Mouse (Mus musculus) ES-Bruce4 (cell line): ENCODE data around the gene Slc4a8. TPM values are rescaled to one million over a fixed set of nuclear protein-coding genes. Genes with fewer than 3 reads are reported as not detected.
"Not testable (repeated sequence)": the region's sequence is repeated elsewhere in the genome, so short reads cannot be mapped to it uniquely, and the experiment has no call there.

Experiments used
- H3K27ac ChIP-seq: 2 replicates; pipeline ENCODE4 v1.5.1; 2012; ENCODE audit warnings: low read length, inconsistent platforms; ENCODE audit not compliant: insufficient read depth
- H3K27me3 ChIP-seq: 2 replicates; pipeline ENCODE4 v1.6.1; 2012; ENCODE audit warnings: mild to moderate bottlenecking, low read length, inconsistent platforms; ENCODE audit not compliant: control insufficient read depth, poor library complexity, insufficient read depth, severe bottlenecking
- H3K36me3 ChIP-seq: 2 replicates; pipeline ENCODE4 v1.6.1; 2012; ENCODE audit warnings: inconsistent platforms, mild to moderate bottlenecking, low read length, moderate library complexity; ENCODE audit not compliant: control insufficient read depth, poor library complexity, insufficient read depth, severe bottlenecking
- H3K4me1 ChIP-seq: one replicate; pipeline ENCODE4 v1.8.1; 2011; ENCODE audit warnings: low read length; ENCODE audit not compliant: control insufficient read depth, insufficient read depth
- H3K4me3 ChIP-seq: 2 replicates; pipeline ENCODE4 v1.5.1; 2011; ENCODE audit warnings: low read depth, mild to moderate bottlenecking, low read length
- H3K9ac ChIP-seq: 2 replicates; pipeline ENCODE4 v1.6.1; 2012; ENCODE audit warnings: low read depth, mild to moderate bottlenecking, inconsistent platforms; ENCODE audit not compliant: poor library complexity, severe bottlenecking
- H3K9me3 ChIP-seq: replicated peaks from 2 replicates; pipeline ENCODE4 v1.6.1; 2012; ENCODE audit warnings: mild to moderate bottlenecking, low read length, inconsistent platforms; ENCODE audit not compliant: control insufficient read depth, poor library complexity, insufficient read depth, severe bottlenecking
- CTCF ChIP-seq: IDR thresholded peaks from one replicate; pipeline ENCODE4 v1.8.1; 2011; ENCODE audit warnings: low read depth, low read length
- EP300 ChIP-seq: IDR thresholded peaks from 2 replicates; pipeline ENCODE4 v1.6.1; 2011; ENCODE audit warnings: low read depth, low read length; ENCODE audit not compliant: insufficient read depth
- POLR2A ChIP-seq: IDR thresholded peaks from one replicate; pipeline ENCODE4 v1.8.1; 2011; ENCODE audit warnings: low read length; ENCODE audit not compliant: insufficient read depth
- polyA plus RNA-seq: library from polyadenylated mRNA; stranded (reverse); fragments of >200 nt; gene quantifications from 2 replicates; pipeline ENCODE4 v1.2.4, GENCODE M21; 2011; ENCODE audit warnings: low read depth; ENCODE audit not compliant: missing spikeins, insufficient read depth, insufficient read length

The Slc4a8 gene
- polyA plus RNA-seq, 1 experiment, result 15.6 TPM

- H3K27me3 ChIP-seq, result no peaks in the 10 kb centered on the region
- H3K9me3 ChIP-seq, result no peaks in the 10 kb centered on the region
- no peaks in the 10 kb centered on the region for H3K36me3 ChIP-seq
Measured at GRCm38 (mm10) chr15:100810243-100810642, 48.7 kb downstream of the Slc4a8 start.

GRCm38 (mm10) chr15:100813501-100813900 is 52.0 kb downstream of the Slc4a8 start:
- no peak overlapping the region for H3K27ac ChIP-seq
- no peaks in the 10 kb centered on the region for H3K4me1 ChIP-seq
- TF ChIP-seq CTCF (no peak), POLR2A (no peak), EP300 (no peak)
- H3K27me3 ChIP-seq, result no peaks in the 10 kb centered on the region
- no peak overlapping the region for H3K4me3 ChIP-seq
- H3K9me3 ChIP-seq, result no peaks in the 10 kb centered on the region
- H3K9ac ChIP-seq, result no peak overlapping the region
- no peaks in the 10 kb centered on the region for H3K36me3 ChIP-seq

More at GRCm38 (mm10) chr15:100810243-100810642, 48.7 kb downstream of the Slc4a8 start:
- Histone ChIP-seq H3K4me3 (no peak overlapping the region), H3K4me1 (no peaks in the 10 kb centered on the region), H3K27ac (no peak overlapping the region), H3K9ac (no peak overlapping the region)
- TF ChIP-seq EP300 (no peak), CTCF (no peak), POLR2A (no peak)

GRCm38 (mm10) chr15:100814066-100814465 is 52.5 kb downstream of the Slc4a8 start:
- no peaks in the 10 kb centered on the region for H3K9me3 ChIP-seq
- no peaks in the 10 kb centered on the region for H3K36me3 ChIP-seq
- H3K27ac ChIP-seq, result no peak overlapping the region
- H3K4me1 ChIP-seq, result no peaks in the 10 kb centered on the region
- H3K9ac ChIP-seq, result no peak overlapping the region
- no peaks in the 10 kb centered on the region for H3K27me3 ChIP-seq
- TF ChIP-seq POLR2A (no peak), EP300 (no peak), CTCF (no peak)
- H3K4me3 ChIP-seq, result no peak overlapping the region

DNA sequence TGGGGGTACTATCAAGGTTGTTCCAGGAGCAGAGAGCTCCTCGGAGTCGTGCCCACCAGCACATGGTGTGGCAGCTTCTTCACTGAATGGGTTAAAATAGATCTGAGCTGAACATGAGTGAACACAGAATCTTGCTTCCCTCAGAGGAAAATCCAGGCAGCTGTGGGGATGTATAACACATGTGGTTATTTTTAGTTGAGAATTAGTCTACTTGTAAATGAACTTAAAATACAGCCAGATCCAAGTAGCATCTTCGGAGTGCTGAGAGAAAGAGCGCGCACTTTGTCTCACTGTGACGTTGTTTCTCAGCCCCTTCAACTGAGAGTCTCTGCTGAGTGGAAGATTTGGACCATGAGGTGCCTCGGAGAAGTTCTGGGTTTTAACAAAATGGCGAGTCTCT is 53.8 kb downstream of the Slc4a8 start:
- Histone ChIP-seq H3K27me3 (no peaks in the 10 kb centered on the region), H3K4me3 (no peak overlapping the region), H3K9me3 (no peaks in the 10 kb centered on the region), H3K36me3 (no peaks in the 10 kb centered on the region), H3K27ac (no peak overlapping the region), H3K4me1 (no peaks in the 10 kb centered on the region), H3K9ac (no peak overlapping the region)
- no peak for TF ChIP-seq EP300
- no peak for TF ChIP-seq CTCF

- TF ChIP-seq POLR2A (no peak), CTCF (no peak), EP300 (no peak)
- Histone ChIP-seq H3K4me3 (no peak overlapping the region), H3K9ac (no peak overlapping the region), H3K36me3 (no peaks in the 10 kb centered on the region), H3K27ac (no peak overlapping the region), H3K27me3 (no peaks in the 10 kb centered on the region), H3K4me1 (no peaks in the 10 kb centered on the region), H3K9me3 (no peaks in the 10 kb centered on the region)
Measured at GRCm38 (mm10) chr15:100818860-100819259, 57.3 kb downstream of the Slc4a8 start.

GRCm38 (mm10) chr15:100821824-100822223 is 60.3 kb downstream of the Slc4a8 start:
- Histone ChIP-seq H3K4me1 (no peaks in the 10 kb centered on the region), H3K9ac (no peak overlapping the region), H3K4me3 (no peak overlapping the region), H3K27ac (no peak overlapping the region), H3K9me3 (no peaks in the 10 kb centered on the region), H3K36me3 (no peaks in the 10 kb centered on the region), H3K27me3 (no peaks in the 10 kb centered on the region)
- TF ChIP-seq POLR2A (no peak), CTCF (peak; percentile 46), EP300 (no peak)

- H3K4me1 ChIP-seq, H3K36me3 ChIP-seq, H3K27ac ChIP-seq, H3K4me3 ChIP-seq, H3K9ac ChIP-seq, H3K27me3 ChIP-seq, H3K9me3 ChIP-seq: not testable (repeated sequence)
Measured at GRCm38 (mm10) chr15:100822370-100822769, 60.8 kb downstream of the Slc4a8 start.
